Mouse (Mus musculus): ENCODE data around the gene Rpl13a. TPM values are rescaled to one million over a fixed set of nuclear protein-coding genes. Genes with fewer than 3 reads are reported as not detected.
"Not testable (repeated sequence)": the region's sequence is repeated elsewhere in the genome, so short reads cannot be mapped to it uniquely, and the experiment has no call there.

Gene Rpl13a
- polyA plus RNA-seq, 1 experiment: 859 TPM

- Histone ChIP-seq H3K4me3 (ENCODE audit: control insufficient read depth, low read depth, low read length) (peak overlapping the region; percentile 70), H3K36me3 (ENCODE audit: control insufficient read depth, insufficient read depth, low read length) (no peaks in the 10 kb centered on the region), H3K4me1 (ENCODE audit: control insufficient read depth, insufficient read depth, low read length) (no peaks in the 10 kb centered on the region), H3K27ac (ENCODE audit: control insufficient read depth, insufficient read depth, low read depth, low read length) (peak overlapping the region; percentile 84), H3K27me3 (ENCODE audit: control insufficient read depth, insufficient read depth, low read length) (no peaks in the 10 kb centered on the region)
- no peak for TF ChIP-seq POLR2A (IDR thresholded peaks at IDR 0.05; ENCODE audit: control insufficient read depth, low read depth, low read length)
- TF ChIP-seq CTCF (IDR thresholded peaks at IDR 0.05; ENCODE audit: control insufficient read depth, insufficient read depth, insufficient replicate concordance, low read depth, low read length): no peak
Observed at GRCm38 (mm10) chr7:45102940-45103585, 25.5 kb downstream of the Rpl13a start.

GRCm38 (mm10) chr7:45102441-45102840 lies 26.1 kb downstream of the Rpl13a start:
- Histone ChIP-seq H3K36me3 (ENCODE audit: control insufficient read depth, insufficient read depth, low read length) (no peaks in the 10 kb centered on the region), H3K27ac (ENCODE audit: control insufficient read depth, insufficient read depth, low read depth, low read length) (no peak overlapping the region), H3K4me1 (ENCODE audit: control insufficient read depth, insufficient read depth, low read length) (no peaks in the 10 kb centered on the region), H3K4me3 (ENCODE audit: control insufficient read depth, low read depth, low read length) (no peak overlapping the region), H3K27me3 (ENCODE audit: control insufficient read depth, insufficient read depth, low read length) (no peaks in the 10 kb centered on the region)
- no peak for TF ChIP-seq CTCF (IDR thresholded peaks at IDR 0.05; ENCODE audit: control insufficient read depth, insufficient read depth, insufficient replicate concordance, low read depth, low read length)
- no peak for TF ChIP-seq POLR2A (IDR thresholded peaks at IDR 0.05; ENCODE audit: control insufficient read depth, low read depth, low read length)

- Histone ChIP-seq H3K27ac (ENCODE audit: control insufficient read depth, insufficient read depth, low read depth, low read length) (no peak overlapping the region), H3K27me3 (ENCODE audit: control insufficient read depth, insufficient read depth, low read length) (no peaks in the 10 kb centered on the region), H3K36me3 (ENCODE audit: control insufficient read depth, insufficient read depth, low read length) (no peaks in the 10 kb centered on the region), H3K4me1 (ENCODE audit: control insufficient read depth, insufficient read depth, low read length) (no peaks in the 10 kb centered on the region), H3K4me3 (ENCODE audit: control insufficient read depth, low read depth, low read length) (no peak overlapping the region)
- TF ChIP-seq POLR2A (IDR thresholded peaks at IDR 0.05; ENCODE audit: control insufficient read depth, low read depth, low read length): no peak
- TF ChIP-seq CTCF (IDR thresholded peaks at IDR 0.05; ENCODE audit: control insufficient read depth, insufficient read depth, insufficient replicate concordance, low read depth, low read length): no peak
Observed at GRCm38 (mm10) chr7:45100046-45100445, 28.5 kb downstream of the Rpl13a start.

- no peak overlapping the region for H3K4me3 ChIP-seq (ENCODE audit: control insufficient read depth, low read depth, low read length)
- no peaks in the 10 kb centered on the region for H3K36me3 ChIP-seq (ENCODE audit: control insufficient read depth, insufficient read depth, low read length)
- TF ChIP-seq POLR2A (IDR thresholded peaks at IDR 0.05; ENCODE audit: control insufficient read depth, low read depth, low read length) (no peak), CTCF (IDR thresholded peaks at IDR 0.05; ENCODE audit: control insufficient read depth, insufficient read depth, insufficient replicate concordance, low read depth, low read length) (peak; percentile 48; the same call in 1 of the 2 replicates)
- no peaks in the 10 kb centered on the region for H3K4me1 ChIP-seq (ENCODE audit: control insufficient read depth, insufficient read depth, low read length)
- no peak overlapping the region for H3K27ac ChIP-seq (ENCODE audit: control insufficient read depth, insufficient read depth, low read depth, low read length)
- no peaks in the 10 kb centered on the region for H3K27me3 ChIP-seq (ENCODE audit: control insufficient read depth, insufficient read depth, low read length)
Observed at GRCm38 (mm10) chr7:45098541-45099240, 29.9 kb downstream of the Rpl13a start.

- H3K4me3 ChIP-seq (ENCODE audit: control insufficient read depth, low read depth, low read length): no peak overlapping the region
- no peaks in the 10 kb centered on the region for H3K36me3 ChIP-seq (ENCODE audit: control insufficient read depth, insufficient read depth, low read length)
- peaks cover 4% of the 10 kb centered on the region for H3K4me1 ChIP-seq (ENCODE audit: control insufficient read depth, insufficient read depth, low read length)
- H3K27ac ChIP-seq (ENCODE audit: control insufficient read depth, insufficient read depth, low read depth, low read length): no peak overlapping the region
- no peak for TF ChIP-seq CTCF (IDR thresholded peaks at IDR 0.05; ENCODE audit: control insufficient read depth, insufficient read depth, insufficient replicate concordance, low read depth, low read length)
- TF ChIP-seq POLR2A (IDR thresholded peaks at IDR 0.05; ENCODE audit: control insufficient read depth, low read depth, low read length): no peak
- no peaks in the 10 kb centered on the region for H3K27me3 ChIP-seq (ENCODE audit: control insufficient read depth, insufficient read depth, low read length)
Observed at GRCm38 (mm10) chr7:45097479-45097878, 31.1 kb downstream of the Rpl13a start.

GRCm38 (mm10) chr7:45095965-45096364 lies 32.6 kb downstream of the Rpl13a start:
- not testable (repeated sequence) for H3K36me3 ChIP-seq (ENCODE audit: control insufficient read depth, insufficient read depth, low read length); H3K27ac ChIP-seq (ENCODE audit: control insufficient read depth, insufficient read depth, low read depth, low read length); H3K4me3 ChIP-seq (ENCODE audit: control insufficient read depth, low read depth, low read length); H3K27me3 ChIP-seq (ENCODE audit: control insufficient read depth, insufficient read depth, low read length)
- H3K4me1 ChIP-seq (ENCODE audit: control insufficient read depth, insufficient read depth, low read length): peaks cover 15% of the 10 kb centered on the region

- H3K4me1 ChIP-seq (ENCODE audit: control insufficient read depth, insufficient read depth, low read length): peaks cover 19% of the 10 kb centered on the region
- no peak overlapping the region for H3K27ac ChIP-seq (ENCODE audit: control insufficient read depth, insufficient read depth, low read depth, low read length)
- no peak overlapping the region for H3K4me3 ChIP-seq (ENCODE audit: control insufficient read depth, low read depth, low read length)
- no peak for TF ChIP-seq CTCF (IDR thresholded peaks at IDR 0.05; ENCODE audit: control insufficient read depth, insufficient read depth, insufficient replicate concordance, low read depth, low read length)
- no peak for TF ChIP-seq POLR2A (IDR thresholded peaks at IDR 0.05; ENCODE audit: control insufficient read depth, low read depth, low read length)
- no peaks in the 10 kb centered on the region for H3K36me3 ChIP-seq (ENCODE audit: control insufficient read depth, insufficient read depth, low read length)
- no peaks in the 10 kb centered on the region; the same call in 1 of the 2 replicates for H3K27me3 ChIP-seq (ENCODE audit: control insufficient read depth, insufficient read depth, low read length)
Observed at GRCm38 (mm10) chr7:45095367-45095766, 33.2 kb downstream of the Rpl13a start.

All from testis, adult 2 months (tissue).